Mouse (Mus musculus): ENCODE results near the gene Eno4. TPM values are rescaled to one million over a fixed set of nuclear protein-coding genes. Genes with fewer than 3 reads are reported as not detected.
A peak's percentile ranks its signal among the peaks of the same experiment; 100 is the strongest.

Eno4 gene
- polyA plus RNA-seq, 1 experiment from 2014 or later: 0.85 TPM

DNA sequence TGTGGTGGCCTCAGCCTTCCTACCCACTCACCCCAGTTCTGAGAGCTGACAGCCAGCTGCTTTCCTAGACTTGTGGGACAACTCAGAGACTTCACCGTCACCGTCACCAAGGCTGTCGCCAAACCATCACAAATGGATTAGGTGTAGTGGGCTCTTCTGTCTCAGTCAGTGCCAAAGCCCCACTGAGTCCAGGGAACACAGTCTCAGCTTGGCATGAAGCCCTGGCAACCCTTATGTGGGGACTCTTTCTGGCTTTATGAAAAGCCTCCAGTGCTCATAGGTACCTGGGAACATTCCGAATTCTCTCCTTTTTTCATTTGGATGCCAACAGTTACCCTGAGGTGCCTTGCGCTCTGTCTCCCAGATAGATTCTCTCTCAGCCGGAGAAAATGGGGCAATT, 29.9 kb upstream of the Eno4 start:
- H3K27me3 ChIP-seq (ENCODE audit: insufficient read depth, low read length): peaks cover 4% of the 10 kb centered on the region; the same call in 1 of the 2 replicates
- no peak overlapping the region for H3K4me3 ChIP-seq (ENCODE audit: low read length)
- WGBS: 89% methylated on average over 6 of the region's 6 CpGs
- no peaks in the 10 kb centered on the region for H3K9me3 ChIP-seq (ENCODE audit: low read length)
- H3K36me3 ChIP-seq (ENCODE audit: insufficient read depth, low read length): no peaks in the 10 kb centered on the region
- no peak overlapping the region for H3K4me2 ChIP-seq (replicated peaks; ENCODE audit: low read depth, low read length)
- H3K27ac ChIP-seq (ENCODE audit: low read length): no peak overlapping the region
- H3K9ac ChIP-seq (replicated peaks; ENCODE audit: low read length): no peak overlapping the region
- H3K4me1 ChIP-seq (ENCODE audit: insufficient read depth, low read length): peaks cover 3% of the 10 kb centered on the region; the same call in 1 of the 2 replicates
- ATAC-seq (ENCODE audit: low FRiP score, low TSS enrichment): no peak

DNA sequence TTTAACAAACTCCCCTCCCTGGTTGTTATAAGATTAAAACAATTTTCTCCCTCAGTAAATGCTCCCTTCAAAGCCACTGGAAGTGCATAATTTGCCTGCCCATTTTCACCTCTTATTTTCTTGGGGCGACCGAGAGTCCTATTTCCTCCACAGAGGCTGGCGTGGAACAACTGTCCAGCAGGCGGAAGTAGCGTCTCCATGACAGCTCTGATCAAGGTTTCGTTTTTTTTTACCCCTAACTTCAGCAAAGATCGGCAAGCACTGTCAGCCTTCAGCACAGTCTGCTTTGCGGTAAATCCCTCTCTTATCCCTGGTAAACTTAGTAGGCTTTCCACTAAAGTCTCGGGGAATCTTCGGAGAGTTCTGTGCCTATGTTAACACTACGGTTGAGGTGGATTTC, 24.6 kb upstream of the Eno4 start:
- H3K27me3 ChIP-seq (ENCODE audit: insufficient read depth, low read length): peaks cover 8% of the 10 kb centered on the region
- no peaks in the 10 kb centered on the region for H3K9me3 ChIP-seq (ENCODE audit: low read length)
- no peaks in the 10 kb centered on the region for H3K36me3 ChIP-seq (ENCODE audit: insufficient read depth, low read length)
- no peak overlapping the region for H3K27ac ChIP-seq (ENCODE audit: low read length)
- ATAC-seq (ENCODE audit: low FRiP score, low TSS enrichment): no peak
- WGBS: 10% methylated on average over 11 of the region's 11 CpGs
- peak overlapping the region; percentile 28 for H3K4me2 ChIP-seq (replicated peaks; ENCODE audit: low read depth, low read length)
- H3K4me3 ChIP-seq (ENCODE audit: low read length): peak overlapping the region; percentile 5; the same call in 1 of the 2 replicates
- H3K9ac ChIP-seq (replicated peaks; ENCODE audit: low read length): 0 out of 2 replicates have a peak overlapping the region, but pooled peaks have one; percentile 43
- H3K4me1 ChIP-seq (ENCODE audit: insufficient read depth, low read length): no peaks in the 10 kb centered on the region

DNA sequence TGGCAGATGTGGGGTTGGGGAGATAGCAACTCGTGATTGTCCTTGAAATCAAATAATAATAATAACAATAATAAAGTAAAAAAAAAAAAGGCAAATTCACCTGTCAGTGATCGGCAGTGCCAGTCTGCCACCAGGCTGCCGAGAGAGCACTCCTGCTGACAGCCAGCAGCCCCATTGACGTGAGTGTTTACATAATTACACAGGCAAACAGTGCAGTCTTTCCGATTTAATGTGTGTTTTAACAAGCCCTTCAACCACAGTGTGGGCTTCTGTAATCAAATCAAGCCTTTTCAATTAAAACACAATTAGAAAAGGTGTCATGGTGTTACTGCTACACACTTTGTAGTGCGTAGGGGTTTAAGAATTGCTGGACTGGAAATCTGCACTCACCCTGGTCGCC, 24.1 kb upstream of the Eno4 start:
- Histone ChIP-seq H3K27me3 (ENCODE audit: insufficient read depth, low read length) (peaks cover 8% of the 10 kb centered on the region), H3K4me3 (ENCODE audit: low read length) (no peak overlapping the region), H3K27ac (ENCODE audit: low read length) (no peak overlapping the region), H3K36me3 (ENCODE audit: insufficient read depth, low read length) (no peaks in the 10 kb centered on the region), H3K9ac (replicated peaks; ENCODE audit: low read length) (no peak overlapping the region), H3K4me2 (replicated peaks; ENCODE audit: low read depth, low read length) (peak overlapping the region; percentile 28), H3K4me1 (ENCODE audit: insufficient read depth, low read length) (no peaks in the 10 kb centered on the region), H3K9me3 (ENCODE audit: low read length) (no peaks in the 10 kb centered on the region)
- no peak for ATAC-seq (ENCODE audit: low FRiP score, low TSS enrichment)
- WGBS: 16% methylated on average over 7 of the region's 7 CpGs

DNA sequence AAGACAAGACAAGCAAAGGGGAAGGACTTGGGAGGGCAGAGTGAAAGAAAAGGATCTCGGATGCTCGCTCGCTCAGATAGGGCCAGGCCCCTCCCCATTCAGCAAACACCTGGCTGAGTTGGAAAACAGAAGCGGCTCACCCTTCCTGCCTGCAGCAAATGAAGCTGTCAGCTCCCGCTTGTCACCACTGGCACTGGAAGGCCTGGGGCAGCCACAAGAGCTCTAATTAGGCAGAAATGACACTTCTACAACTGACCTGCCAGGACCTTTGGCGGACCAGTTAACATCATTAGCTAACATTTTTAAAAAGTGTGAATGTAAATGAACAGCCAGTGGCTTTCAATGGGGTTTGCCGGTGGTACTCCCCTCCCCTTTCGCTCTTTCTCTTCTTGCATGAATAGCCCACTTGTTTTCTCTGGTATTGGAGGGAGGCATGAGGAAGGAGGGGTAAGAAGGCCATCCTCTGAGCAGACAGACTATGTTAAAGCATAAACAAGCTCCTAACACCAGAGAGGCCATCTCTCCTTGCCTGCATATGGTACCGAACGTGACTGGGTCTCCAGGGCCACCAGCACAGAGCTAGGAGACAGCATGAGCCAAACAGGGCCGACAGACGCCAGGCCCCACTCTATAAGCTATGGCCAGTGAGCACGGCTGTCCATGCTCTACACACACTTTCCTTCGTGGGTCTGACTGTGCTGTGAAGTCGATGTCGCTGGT, 12.0 kb upstream of the Eno4 start:
- Histone ChIP-seq H3K4me1 (ENCODE audit: insufficient read depth, low read length) (no peaks in the 10 kb centered on the region), H3K27me3 (ENCODE audit: insufficient read depth, low read length) (peaks cover 21% of the 10 kb centered on the region), H3K27ac (ENCODE audit: low read length) (no peak overlapping the region), H3K36me3 (ENCODE audit: insufficient read depth, low read length) (no peaks in the 10 kb centered on the region), H3K4me3 (ENCODE audit: low read length) (no peak overlapping the region), H3K9me3 (ENCODE audit: low read length) (no peaks in the 10 kb centered on the region), H3K4me2 (replicated peaks; ENCODE audit: low read depth, low read length) (no peak overlapping the region), H3K9ac (replicated peaks; ENCODE audit: low read length) (no peak overlapping the region)
- WGBS: 46% methylated on average over 16 of the region's 16 CpGs
- no peak for ATAC-seq (ENCODE audit: low FRiP score, low TSS enrichment)

DNA sequence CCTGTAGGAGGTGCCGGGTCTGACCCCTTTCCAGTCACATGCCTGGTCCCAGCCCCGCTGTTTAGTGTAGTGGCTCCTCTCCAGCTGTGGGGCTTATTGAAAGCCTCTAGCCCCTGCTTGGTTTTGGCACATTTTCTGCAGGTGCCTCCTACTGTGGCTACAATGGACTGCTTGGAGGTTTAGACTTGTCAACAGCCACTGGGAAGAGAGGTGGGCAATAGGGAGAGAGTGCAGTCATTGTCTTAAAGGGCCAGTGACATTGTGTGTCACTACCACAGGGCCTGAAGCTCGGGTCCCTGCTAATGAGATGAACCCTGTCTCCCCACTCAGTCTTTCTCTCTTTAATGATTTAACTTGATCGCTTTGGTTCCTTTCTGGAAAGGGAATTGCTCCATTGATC, 10.2 kb upstream of the Eno4 start:
- Histone ChIP-seq H3K9ac (replicated peaks; ENCODE audit: low read length) (no peak overlapping the region), H3K27me3 (ENCODE audit: insufficient read depth, low read length) (peaks cover 21% of the 10 kb centered on the region), H3K27ac (ENCODE audit: low read length) (no peak overlapping the region), H3K36me3 (ENCODE audit: insufficient read depth, low read length) (no peaks in the 10 kb centered on the region), H3K4me3 (ENCODE audit: low read length) (no peak overlapping the region), H3K4me1 (ENCODE audit: insufficient read depth, low read length) (0 out of 2 replicates have a peak, but pooled peaks cover 3% of the 10 kb centered on the region), H3K4me2 (replicated peaks; ENCODE audit: low read depth, low read length) (no peak overlapping the region), H3K9me3 (ENCODE audit: low read length) (no peaks in the 10 kb centered on the region)
- WGBS: 16% methylated on average over 4 of the region's 4 CpGs
- ATAC-seq (ENCODE audit: low FRiP score, low TSS enrichment): no peak

DNA sequence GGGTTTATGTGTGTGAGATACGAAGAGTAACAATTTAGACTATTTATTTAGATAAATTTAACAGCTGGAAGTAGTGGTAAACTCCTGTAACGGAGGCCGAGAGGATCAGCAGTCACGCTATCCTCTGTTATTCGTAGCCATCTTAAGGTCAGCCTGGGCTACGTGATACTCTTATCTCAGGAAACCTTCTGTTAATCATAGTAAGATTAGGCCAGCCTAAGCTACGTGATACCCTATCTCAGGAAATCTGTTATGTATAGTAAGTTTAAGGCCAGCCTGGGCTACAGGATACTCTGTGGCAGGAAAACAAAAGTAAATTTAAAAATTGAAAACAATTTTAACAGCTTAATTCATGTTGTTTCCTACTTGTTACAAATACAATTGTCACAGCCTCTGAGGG, 2.7 kb downstream of the Eno4 start:
- peaks cover 11% of the 10 kb centered on the region for H3K4me1 ChIP-seq (ENCODE audit: insufficient read depth, low read length)
- WGBS: 83% methylated on average over 7 of the region's 7 CpGs
- no peak overlapping the region for H3K9ac ChIP-seq (replicated peaks; ENCODE audit: low read length)
- H3K27ac ChIP-seq (ENCODE audit: low read length): no peak overlapping the region
- no peaks in the 10 kb centered on the region for H3K36me3 ChIP-seq (ENCODE audit: insufficient read depth, low read length)
- no peaks in the 10 kb centered on the region for H3K9me3 ChIP-seq (ENCODE audit: low read length)
- H3K4me2 ChIP-seq (replicated peaks; ENCODE audit: low read depth, low read length): no peak overlapping the region
- H3K4me3 ChIP-seq (ENCODE audit: low read length): no peak overlapping the region
- ATAC-seq (ENCODE audit: low FRiP score, low TSS enrichment): no peak
- H3K27me3 ChIP-seq (ENCODE audit: insufficient read depth, low read length): peaks cover 3% of the 10 kb centered on the region; the same call in 1 of the 2 replicates

DNA sequence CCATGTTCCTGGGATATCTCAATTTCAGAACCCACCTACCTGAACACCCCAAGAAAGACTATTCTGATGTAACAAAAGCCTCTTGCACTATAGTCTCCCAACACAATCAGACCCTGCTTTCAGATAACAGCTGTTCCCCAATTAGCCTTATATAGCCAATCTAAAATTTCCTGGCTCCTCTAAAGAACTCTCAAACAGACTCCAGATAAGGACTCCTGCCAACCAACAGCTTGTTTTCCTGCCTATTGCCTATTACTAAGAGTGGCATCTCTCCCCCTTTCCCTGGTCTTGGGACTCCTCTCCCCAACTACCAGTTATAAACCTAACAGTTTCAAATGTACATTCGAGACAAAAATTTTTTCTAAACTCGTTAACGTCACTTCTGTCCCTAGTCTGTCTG, 8.3 kb downstream of the Eno4 start:
- Histone ChIP-seq H3K4me2 (replicated peaks; ENCODE audit: low read depth, low read length) (no peak overlapping the region), H3K4me1 (ENCODE audit: insufficient read depth, low read length) (no peaks in the 10 kb centered on the region), H3K9ac (replicated peaks; ENCODE audit: low read length) (no peak overlapping the region), H3K27me3 (ENCODE audit: insufficient read depth, low read length) (peaks cover 28% of the 10 kb centered on the region), H3K27ac (ENCODE audit: low read length) (no peak overlapping the region), H3K9me3 (ENCODE audit: low read length) (no peaks in the 10 kb centered on the region), H3K4me3 (ENCODE audit: low read length) (no peak overlapping the region), H3K36me3 (ENCODE audit: insufficient read depth, low read length) (no peaks in the 10 kb centered on the region)
- no peak for ATAC-seq (ENCODE audit: low FRiP score, low TSS enrichment)
- WGBS: 85% methylated on average over 3 of the region's 3 CpGs

DNA sequence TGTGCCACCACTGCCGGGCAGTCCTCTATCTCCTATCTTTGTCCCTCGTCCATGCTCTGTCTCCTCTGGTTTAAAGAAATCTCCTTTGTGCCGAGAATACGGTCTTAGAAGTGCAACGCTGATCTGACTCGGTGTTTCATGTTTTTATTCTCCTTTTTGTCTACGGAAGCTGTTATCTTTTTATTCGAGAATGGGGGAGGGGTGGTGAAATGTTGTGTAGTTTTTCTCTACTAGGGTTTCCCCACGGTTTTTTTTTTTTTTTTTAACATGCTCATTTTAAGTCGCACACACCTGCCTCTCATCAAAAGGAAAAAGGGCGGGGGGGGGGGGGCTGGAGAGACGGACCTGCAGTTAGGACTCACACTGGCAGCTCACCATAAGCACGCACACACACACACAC, 9.0 kb downstream of the Eno4 start:
- Histone ChIP-seq H3K4me2 (replicated peaks; ENCODE audit: low read depth, low read length) (no peak overlapping the region), H3K4me1 (ENCODE audit: insufficient read depth, low read length) (no peaks in the 10 kb centered on the region), H3K36me3 (ENCODE audit: insufficient read depth, low read length) (no peaks in the 10 kb centered on the region), H3K9me3 (ENCODE audit: low read length) (no peaks in the 10 kb centered on the region), H3K9ac (replicated peaks; ENCODE audit: low read length) (no peak overlapping the region), H3K4me3 (ENCODE audit: low read length) (no peak overlapping the region), H3K27me3 (ENCODE audit: insufficient read depth, low read length) (peaks cover 28% of the 10 kb centered on the region), H3K27ac (ENCODE audit: low read length) (no peak overlapping the region)
- WGBS: 74% methylated on average over 12 of the region's 13 CpGs
- no peak for ATAC-seq (ENCODE audit: low FRiP score, low TSS enrichment)

DNA sequence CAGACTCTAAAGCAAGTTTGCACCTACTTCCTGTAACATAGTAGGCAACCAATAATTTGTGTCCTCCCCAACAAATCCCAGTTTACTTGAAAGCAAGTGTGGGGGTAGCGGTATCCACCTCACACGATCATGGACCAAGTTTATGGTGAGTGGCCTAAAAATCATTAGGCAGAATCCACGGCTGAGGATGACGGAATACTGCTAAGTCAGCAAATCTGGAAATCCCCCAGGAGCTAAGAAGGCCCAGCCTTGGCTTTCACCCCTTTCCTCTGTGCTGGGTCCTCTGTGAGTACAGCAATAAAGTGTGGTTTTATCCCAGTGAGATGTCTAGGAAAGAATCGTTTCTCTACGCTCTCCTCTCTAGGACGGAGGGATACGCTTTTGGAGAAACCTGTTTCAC, 11.6 kb downstream of the Eno4 start:
- peaks cover 26% of the 10 kb centered on the region for H3K27me3 ChIP-seq (ENCODE audit: insufficient read depth, low read length)
- no peak for ATAC-seq (ENCODE audit: low FRiP score, low TSS enrichment)

DNA sequence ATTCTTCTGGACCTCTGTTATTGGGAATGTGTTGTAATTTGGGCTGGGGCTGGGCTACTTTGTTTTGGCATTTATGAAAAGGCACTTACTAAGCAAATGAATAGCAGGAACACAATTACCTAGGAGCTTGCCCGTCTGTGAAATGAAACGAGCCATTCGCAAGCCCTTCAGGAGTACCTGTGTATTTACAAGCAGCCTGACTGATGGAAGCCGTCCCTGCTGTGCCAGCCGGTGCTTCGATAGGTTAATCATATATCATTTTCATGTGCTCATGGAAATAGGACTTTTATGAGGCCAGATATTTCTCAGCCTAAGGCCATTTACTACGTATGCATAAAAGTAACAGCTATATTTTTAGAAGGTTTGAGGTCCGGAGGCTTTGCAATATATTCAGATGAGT, 19.8 kb downstream of the Eno4 start:
- no peak overlapping the region for H3K27ac ChIP-seq (ENCODE audit: low read length)
- H3K4me3 ChIP-seq (ENCODE audit: low read length): no peak overlapping the region
- H3K4me1 ChIP-seq (ENCODE audit: insufficient read depth, low read length): no peaks in the 10 kb centered on the region
- no peaks in the 10 kb centered on the region for H3K9me3 ChIP-seq (ENCODE audit: low read length)
- no peaks in the 10 kb centered on the region for H3K36me3 ChIP-seq (ENCODE audit: insufficient read depth, low read length)
- WGBS: 51% methylated on average over 8 of the region's 8 CpGs
- H3K4me2 ChIP-seq (replicated peaks; ENCODE audit: low read depth, low read length): no peak overlapping the region
- H3K9ac ChIP-seq (replicated peaks; ENCODE audit: low read length): no peak overlapping the region
- ATAC-seq (ENCODE audit: low FRiP score, low TSS enrichment): no peak
- H3K27me3 ChIP-seq (ENCODE audit: insufficient read depth, low read length): peaks cover 5% of the 10 kb centered on the region; the same call in 1 of the 2 replicates

More for the DNA sequence above, 11.6 kb downstream of the Eno4 start:
- WGBS: 87% methylated on average over 8 of the region's 8 CpGs
- H3K4me3 ChIP-seq (ENCODE audit: low read length): no peak overlapping the region
- no peak overlapping the region for H3K4me2 ChIP-seq (replicated peaks; ENCODE audit: low read depth, low read length)
- H3K27ac ChIP-seq (ENCODE audit: low read length): no peak overlapping the region
- H3K36me3 ChIP-seq (ENCODE audit: insufficient read depth, low read length): no peaks in the 10 kb centered on the region
- no peak overlapping the region for H3K9ac ChIP-seq (replicated peaks; ENCODE audit: low read length)
- H3K9me3 ChIP-seq (ENCODE audit: low read length): no peaks in the 10 kb centered on the region
- no peaks in the 10 kb centered on the region for H3K4me1 ChIP-seq (ENCODE audit: insufficient read depth, low read length)
